Mouse (Mus musculus) cerebellum, adult 18-20 months (tissue): ENCODE results near the gene Ccr1.

Experiments used
- DNase-seq, 2 experiments: peaks; one replicate each; pipeline ENCODE4 v3.0.0; 2021

Gene Ccr1

DNA sequence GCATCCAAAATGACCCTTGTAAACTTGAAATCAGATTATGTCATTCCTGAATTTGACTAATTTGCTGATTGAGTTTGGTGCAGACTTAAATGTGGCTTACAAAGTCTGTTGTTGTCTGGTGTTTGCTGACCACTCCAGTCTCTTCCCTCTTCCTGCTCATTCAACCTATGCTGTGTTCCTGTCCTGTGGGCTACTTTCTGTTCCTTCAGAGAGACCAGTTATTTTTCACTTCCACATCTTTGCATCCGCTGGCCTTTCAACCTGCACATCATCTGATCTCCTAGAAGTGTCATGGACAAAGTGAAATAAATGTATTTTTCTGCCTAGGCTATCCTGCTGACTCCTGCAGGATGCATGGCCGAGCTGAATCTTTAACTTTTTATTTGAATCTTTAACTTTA lies 14.9 kb downstream of the Ccr1 start:
- DNase-seq: no peak

DNA sequence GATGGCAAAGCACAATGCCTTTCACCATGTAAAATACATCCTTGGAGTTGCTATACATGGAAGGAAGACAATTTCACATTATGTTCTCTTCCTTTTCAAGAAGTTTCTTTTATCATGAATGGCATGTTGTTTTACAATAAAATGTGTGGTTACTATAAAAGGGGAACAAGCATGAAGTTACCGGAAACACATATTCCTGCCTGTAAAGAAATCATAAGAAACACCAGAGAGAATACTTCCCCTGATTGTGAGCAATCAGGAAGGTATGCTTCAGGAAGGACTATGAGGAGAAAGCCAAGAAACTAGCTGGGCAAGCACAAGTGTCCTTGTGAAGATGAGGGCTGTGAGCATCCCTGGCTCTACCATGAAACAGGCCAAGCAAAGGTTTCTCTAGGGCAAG lies 17.3 kb downstream of the Ccr1 start:
- no peak for DNase-seq

DNA sequence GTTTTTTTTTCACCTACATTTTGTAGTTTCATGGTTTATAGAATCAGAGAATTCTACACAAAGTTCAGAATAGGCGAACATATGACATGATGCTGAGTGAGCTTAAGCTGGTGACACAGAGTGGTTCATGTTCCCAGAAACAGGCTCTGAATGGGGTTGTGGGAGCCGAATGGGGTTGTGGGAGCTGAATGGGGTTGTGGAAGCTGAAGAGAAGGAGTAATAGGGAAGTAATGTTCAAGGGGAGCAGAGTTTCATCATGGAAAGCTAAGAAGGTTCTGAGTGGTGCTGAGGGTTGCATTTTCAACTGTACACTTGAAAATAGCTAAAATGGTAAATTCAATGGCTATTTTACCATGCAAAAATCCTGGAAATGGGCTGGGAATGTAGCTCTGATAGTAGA lies 19.1 kb downstream of the Ccr1 start:
- DNase-seq: no peak

DNA sequence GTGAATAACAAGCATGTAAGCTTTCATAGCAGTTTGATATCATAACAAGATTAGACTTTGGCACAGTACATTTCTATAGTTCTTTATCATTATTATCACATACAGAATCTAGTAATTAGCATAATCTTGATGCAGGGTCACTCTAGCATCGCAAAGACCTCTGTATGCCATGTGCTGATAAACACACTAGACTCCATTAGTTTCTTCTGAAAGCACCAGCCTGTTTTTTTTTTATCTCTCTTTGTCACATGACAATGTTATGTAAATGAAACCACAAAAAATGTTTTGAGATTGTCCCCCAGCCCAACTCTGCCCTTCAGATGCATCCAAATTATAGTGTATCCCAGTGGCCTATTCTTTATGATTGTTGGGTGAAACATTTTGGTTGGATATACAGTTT lies 20.7 kb downstream of the Ccr1 start:
- no peak for DNase-seq

DNA sequence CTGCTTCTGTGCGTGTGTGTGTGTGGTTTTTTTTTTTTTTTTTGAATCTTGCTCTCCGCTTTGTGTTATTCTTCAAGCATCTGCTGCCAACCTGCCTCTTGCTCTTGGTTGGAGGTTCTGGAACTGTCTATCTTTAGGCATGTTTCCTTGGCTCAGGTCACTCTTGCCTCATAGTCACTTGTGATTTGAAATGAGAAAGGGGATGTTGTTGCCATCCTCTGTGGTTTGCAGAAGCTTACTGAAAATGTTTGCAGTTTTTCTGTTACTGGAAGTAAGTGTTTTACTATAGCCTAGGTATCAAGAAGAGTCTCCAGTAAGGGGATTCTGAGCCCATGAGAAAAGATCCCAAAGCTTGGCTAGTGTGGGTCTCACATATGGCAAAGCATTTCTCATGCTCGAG lies 26.5 kb downstream of the Ccr1 start:
- DNase-seq: no peak

DNA sequence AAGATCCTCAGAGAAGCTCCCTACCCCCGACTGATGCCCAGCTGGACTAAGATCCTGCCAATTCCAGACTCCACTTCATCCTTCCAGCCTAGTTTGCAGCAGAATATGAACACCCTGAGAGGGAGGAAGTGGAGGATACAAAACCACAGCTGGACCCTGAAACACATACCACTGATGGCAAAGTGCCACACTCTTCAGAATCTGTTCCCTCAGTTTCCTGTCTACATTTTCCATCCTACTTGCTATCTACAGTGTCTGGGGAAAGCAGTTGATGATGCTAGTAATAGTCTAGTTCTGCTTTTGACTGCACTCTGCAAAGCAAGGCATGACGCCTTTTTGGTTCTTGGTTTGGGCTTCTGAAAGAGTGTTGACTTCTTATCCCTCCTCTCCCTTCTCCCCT lies 27.2 kb downstream of the Ccr1 start:
- DNase-seq: no peak

DNA sequence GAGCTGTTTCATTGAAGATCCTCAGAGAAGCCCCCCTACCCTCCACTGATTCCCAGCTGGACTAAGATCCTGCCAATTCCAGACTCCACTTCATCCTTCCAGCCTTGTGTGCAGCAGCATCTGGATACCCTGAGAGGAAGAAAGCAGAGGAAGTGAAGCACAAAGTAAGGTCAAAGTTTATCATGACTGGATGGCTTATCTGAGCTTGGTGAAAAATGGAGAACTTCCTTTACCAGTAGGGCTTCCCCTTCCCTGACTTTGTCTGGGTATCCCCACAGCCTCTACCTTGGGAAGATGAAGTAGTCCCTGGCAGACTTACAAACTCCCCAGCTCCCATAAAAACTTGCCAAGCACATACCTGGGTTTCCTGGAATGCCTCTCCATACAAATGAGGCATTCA lies 27.9 kb downstream of the Ccr1 start:
- no peak for DNase-seq

DNA sequence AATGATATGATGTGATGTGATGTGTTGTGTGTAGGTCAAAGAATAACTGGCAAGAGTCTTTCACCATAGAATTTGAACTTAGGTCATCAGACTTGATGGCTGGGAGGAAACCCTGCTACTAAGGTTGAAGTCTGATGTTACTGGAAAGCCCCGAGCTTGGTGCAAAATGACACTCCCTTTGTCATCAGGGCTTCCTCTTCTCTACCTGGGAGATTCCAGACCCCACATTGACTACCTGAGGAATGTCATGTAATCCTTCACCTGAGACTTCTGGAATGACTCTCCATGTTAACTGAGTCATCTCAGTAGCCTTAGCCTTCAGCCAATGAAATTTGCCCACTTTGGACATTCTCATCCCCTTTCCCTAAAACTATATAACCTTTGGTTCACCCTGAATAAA lies 28.3 kb downstream of the Ccr1 start:
- DNase-seq: no peak

DNA sequence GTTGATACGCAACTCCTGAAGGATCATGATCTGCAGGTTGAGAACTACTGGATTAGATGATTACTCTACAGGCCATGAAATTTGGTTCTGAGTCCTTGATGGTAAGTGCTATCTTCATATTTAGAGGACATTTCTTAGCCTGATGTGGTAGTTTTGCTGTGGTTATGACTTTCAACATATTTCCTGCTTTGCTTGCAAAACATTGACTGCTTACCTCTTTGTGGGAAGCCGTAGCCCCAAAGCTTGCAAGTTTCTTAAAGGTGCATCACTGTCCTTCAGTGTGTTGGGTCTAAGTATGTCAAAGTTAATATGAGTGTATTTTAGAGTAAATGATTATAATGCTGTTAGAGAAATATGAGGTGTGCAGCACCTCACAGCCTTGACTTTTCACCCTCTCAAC lies 30.5 kb downstream of the Ccr1 start:
- no peak for DNase-seq

DNA sequence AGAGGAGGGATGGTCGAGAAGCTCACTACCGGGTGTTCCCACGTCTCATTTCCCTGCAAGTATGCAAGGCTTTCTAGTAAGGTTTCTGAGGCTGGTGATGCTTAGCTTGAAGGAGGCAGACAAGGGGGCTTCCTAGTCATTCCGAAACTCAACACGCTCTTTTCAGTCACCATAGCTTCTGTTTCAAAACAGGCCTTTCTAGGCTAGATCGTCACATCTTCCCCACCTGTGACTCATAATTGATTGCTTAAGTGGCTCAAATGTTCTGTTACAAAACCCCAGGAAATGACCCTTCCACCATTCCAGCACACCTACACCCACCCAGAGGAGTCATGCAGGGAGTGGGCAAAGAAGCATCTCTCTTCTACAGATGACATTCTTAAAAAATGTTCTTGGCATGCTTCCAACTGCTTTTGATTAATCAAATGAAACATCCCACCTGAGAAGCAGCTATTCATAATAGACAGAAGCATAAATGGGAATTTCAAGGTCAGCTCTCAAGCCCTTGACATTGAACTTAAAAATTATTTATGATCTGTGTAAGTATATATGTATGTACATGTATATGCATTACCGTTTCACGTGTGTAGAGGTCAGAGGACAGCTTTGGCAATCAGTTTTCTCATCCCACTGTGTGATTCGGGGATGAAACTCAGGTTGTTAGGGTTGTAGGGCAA lies 31.8 kb downstream of the Ccr1 start:
- DNase-seq: no peak

DNA sequence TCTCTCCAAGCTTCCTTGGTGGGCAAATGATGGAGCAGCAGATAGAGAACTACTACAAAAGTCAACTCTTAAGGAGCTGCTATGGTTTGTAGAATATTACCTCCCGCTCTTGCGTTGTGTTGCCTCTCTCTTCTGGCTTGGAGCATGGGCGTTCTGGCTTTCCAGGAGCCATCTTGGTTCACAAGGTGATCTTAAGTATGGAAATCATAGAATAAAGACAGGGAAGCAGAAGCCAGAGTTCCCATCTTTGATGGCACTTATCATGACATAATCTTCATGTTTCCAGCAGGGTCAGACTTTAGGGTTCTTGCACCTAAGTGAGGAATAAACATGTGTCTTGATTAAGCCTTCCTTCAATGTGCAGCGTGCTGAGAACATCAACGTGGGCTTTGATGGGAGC lies 32.7 kb downstream of the Ccr1 start:
- DNase-seq: no peak

DNA sequence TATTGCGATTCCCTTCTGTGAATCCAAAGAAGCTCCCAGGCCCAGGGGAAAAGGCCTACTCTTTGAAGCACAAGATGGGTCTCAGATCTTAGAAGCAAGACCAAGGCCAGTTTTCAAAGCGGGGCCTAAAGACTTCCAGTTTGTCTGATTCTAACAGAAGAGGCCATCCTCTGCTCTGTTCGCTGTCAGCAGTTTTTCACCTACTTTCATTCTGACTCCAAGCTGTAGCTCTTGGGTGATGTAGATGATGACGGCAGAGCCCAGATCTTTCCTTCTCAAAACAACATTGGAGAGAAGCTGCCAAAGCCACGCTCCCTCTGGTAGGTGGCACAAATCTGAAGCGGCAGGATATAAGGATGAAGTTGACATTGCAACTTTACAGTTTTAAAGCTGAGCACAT lies 33.1 kb downstream of the Ccr1 start:
- no peak for DNase-seq

DNA sequence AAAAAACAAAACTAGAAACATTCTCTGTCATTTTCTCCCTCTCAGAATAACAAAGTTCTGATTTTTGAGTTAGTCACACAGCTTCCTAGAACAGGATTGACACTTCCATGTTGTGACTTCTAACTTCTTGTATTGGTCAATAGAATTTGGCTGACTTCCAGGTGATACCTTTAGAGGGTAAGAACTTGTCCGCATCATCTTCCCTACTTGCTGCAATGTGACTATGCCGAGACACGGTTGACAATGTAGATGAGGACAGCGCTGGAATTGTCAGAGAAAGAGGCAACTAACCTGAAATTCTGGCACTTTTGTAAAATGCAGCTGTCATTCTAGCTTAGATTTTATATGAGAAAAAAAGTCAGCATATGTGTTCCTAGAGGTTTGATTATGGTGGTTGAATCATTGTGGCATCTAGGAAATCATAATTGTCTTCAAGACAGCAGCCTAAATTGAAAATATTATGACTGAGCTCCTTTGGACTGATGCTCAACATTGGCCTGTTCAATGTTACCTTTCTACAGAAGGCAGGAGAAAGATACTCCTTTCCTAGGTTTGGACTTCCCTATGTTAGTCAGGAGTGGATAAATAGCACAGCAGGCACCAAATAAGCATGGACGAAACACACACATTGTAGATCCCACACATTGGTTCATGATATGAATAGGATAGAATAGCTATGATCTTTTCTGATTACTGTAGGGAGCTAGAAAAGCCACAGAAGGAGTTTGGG lies 34.6 kb downstream of the Ccr1 start:
- DNase-seq: no peak

DNA sequence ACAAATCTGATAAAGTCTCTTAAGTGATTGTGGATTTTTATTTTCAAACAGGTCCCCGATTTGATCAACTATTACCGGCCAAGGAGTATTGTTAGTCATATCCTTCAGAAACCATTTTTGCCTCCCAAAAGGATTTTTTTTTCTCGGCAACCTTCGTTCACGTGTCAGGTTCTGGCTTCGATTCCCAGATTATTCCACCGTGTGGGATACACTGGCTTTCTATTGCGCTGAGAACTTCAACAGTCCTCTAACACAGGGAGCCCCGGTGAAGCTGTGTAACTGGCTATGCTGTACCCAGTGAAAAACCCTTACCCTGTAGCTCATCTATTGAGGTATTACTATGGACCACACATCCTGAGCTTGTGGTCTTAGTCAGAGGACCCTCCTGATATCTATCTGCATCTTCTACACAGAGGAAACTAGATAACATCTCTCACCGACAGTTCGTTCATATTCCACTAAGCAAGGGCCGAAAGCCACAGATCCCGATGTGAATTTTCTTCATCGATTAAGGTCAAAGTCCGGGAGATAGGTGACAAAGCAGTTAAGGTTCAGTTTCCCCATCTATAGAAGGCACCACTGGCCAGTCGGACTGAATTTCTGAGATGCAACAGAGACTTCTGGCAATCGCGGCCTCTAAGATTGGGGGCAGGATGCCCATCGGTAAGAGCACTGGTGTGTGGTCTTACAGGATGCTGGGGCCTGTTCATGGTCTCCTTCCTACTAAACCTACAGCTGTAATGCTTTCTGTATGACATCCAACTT lies 35.4 kb downstream of the Ccr1 start:
- DNase-seq: no peak

DNA sequence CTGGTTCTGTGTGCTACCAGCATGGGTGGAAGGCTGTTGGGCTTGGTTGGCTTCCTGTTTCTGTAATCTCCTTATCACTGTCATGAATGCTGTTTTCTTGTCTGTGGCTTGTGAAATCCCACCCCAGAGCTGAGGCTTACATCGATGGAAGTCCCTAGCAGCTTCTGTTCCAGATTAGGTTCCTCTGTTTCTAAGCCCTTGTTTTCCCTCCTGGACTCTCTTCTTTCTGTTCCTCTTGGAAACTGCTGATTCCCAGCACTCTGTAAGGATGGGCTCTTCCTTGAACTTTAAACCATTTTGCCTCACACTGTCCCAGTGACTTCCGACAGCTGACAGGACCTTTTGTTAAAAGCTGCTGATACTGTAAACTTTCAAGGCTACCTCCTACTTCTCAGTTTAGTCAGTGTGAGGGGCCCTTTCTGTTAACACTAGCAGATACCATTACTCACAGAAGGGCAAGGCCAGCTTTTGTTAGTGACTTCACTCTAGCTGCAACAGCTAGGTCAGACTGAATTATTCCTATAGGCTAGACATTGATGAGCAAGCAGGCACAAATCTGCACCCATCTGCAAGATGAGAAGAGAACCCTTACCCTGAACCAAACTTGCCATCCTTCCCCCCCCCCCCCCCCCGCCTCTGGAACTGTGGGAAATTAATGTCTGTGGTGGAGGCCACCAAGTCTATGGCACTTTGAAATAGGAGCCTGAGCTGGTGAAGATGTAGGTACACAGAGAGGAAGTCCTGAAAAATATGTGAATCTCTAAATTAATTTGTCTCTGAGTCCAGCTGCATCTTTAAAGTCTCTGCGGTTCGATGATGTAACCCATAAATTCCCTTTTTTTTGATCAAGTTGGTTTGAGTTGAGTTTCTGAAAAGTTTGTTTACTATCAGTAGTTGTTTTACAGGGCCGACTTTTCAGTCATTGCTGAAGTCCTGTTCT lies 36.5 kb downstream of the Ccr1 start:
- DNase-seq: no peak

DNA sequence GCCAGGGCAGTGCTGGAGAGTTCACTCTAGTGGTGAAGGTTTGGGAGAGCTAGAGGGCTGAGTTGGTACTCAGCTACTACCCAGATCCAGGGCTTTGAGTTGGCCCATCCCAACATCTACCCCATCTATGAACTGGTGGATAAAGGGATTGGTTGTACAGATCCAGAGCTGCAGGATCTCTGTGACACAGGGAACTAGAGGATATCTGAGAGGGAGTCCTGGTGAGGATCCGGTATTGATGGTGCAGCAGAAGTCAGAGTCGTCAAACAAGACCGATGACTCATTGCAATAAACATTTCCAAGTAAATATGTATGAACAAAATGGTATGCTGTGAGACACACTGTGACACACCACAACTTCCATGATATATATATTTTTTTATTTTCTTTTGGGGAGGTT lies 37.6 kb downstream of the Ccr1 start:
- no peak for DNase-seq

DNA sequence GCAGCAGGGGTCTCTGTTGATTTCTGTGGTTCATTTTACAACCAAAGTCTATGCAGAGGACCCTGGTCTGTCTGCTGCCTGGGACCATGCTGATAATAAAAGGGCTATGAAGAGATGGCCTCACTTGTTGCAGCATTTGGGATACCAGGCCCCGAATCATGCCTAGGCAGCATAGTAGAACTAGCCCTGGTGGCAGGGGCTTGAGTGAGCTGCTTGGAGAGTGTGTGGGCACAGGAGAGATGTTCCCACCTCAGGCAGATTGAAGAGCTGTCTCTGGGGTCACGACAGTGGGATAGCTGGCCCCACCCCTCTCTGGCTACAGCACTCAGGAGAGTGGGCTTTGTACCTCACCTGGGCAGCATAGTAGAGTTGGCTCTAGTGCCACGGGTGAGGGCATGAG lies 38.0 kb downstream of the Ccr1 start:
- DNase-seq: no peak

DNA sequence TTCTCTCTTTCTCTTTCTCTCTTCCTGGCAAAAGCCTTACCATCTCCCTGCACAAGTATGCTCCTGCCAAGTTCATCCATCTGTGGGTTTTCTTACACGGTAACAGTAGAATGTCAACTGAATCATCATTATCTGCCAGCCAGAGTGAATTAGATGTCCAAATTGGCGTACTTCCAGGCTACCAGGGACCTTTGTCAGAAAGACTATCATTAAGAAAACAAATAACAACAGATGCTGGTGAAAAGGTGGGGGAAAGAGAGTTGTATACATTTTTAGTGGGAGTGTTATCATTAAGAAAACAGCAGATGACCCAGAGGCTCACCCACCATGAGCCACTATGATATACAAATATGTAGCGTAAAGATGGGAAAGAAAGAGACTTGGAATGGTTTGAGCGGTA lies 38.6 kb downstream of the Ccr1 start:
- DNase-seq: no peak

DNA sequence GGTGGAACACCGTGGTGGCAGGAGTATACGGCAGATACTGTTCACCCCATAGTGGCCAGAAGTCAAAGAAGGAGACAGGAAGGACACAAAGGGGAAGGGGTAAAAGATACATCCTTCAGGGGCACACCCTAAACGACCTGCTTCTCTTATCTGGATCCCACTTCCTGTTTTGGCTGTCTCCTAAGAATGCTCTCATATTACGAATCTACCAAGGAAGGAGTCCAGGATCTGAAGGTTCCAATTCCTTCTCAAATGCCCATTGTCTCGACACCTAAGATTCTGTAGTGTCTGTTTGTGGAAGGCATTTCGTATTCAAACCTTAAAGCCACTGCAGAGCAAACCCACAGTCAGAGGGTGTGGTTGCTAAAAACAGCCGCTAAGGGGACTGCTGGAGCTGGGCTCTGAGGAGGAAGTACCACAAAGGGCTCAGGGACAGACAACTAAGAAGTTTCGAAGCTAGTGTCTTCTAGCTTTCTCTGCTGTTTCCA lies 39.7 kb downstream of the Ccr1 start:
- no peak for DNase-seq

DNA sequence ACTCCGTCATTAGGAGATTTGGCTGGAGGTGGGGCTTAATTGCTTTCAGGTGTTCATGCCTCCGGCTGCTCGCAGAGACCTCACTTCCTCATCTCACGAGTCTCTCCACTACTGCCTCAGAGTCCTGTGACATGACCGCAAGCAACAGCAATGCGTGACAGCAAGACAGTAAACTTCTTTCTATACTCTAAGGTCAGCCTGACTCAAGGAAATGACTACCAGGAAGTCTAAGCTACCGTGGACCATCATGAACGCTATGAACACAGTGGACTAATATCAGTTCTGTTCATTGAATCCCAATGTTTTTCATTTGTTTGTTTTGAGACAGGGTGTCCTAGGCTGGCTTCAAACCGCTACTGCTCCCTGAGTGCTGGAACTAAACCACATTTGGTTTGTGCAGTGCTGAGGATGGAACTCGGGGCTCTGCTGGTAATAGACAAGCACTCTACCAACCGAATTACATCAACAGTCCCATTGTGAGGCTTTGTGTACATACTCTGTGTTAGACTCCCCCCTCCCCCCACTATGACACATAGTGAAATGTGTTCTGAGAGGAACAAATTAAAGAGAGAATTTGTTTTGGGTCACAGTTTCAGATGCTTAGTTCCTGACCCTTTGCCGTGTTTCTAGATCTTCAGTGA lies 40.3 kb downstream of the Ccr1 start:
- DNase-seq: no peak

DNA sequence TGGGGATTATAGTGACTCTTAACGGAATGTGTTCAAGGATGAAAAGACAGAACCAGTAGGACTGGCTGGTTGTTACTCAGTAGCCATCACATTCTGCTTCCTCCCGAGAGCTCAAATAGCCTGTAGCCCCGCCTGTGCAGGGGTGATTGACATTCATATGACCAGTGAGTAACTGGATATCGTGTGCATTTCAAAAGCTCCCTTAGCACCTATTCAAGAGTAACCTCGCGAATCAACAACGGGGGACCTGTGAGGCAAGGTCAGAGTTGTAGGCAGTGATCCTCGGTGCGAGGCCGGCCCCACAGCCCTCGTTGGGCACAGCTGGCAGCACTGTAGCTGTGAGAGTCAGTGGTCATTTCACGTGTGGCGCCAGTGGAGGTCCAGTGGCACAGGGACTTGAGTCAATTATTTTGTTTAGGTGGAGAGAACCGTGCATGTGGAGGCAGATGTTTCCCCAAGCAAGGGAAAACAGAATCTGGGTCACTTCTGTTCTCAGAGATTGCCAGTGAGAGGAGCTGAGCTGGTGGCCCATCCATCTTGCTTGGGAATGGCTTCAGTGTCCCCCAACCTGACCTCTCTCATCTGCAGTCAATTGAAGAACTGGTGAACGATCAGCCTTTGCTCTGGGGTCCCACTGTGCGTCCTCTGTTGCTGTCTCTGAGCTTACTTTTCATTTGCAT lies 41.1 kb downstream of the Ccr1 start:
- no peak for DNase-seq

DNA sequence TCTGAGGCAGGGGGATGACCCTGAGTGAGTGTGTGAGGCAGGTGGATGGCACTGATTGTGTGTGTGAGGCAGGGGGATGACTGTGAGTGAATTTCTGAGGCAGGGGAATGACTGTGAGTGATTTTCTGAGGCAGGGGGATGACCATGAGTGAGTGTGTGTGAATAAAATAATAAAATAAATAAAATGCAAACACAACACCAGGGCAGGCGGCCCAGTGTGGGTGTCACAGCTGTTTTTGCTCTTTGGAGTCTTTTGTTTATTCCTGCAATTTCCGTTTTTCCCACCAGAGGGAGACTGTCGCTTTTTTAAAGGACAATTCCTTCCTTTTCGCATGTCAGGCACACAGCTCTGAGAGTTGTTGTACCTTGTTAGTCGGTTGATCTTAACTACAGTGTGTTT lies 42.5 kb downstream of the Ccr1 start:
- DNase-seq: peak; percentile 12 to 22
